Mouse (Mus musculus) forebrain, embryonic 12.5 days (tissue): Measurements from ENCODE around the gene Hmga1. TPM values are rescaled to one million over a fixed set of nuclear protein-coding genes. Genes with fewer than 3 reads are reported as not detected.

Source experiments
- ATAC-seq: fragments of 200-750 bp; cut with Nextera tagmentation; 2 replicates; pipeline ENCODE4 v1.8.0; 2017; ENCODE audit warnings: moderate TSS enrichment; ENCODE audit not compliant: low FRiP score
- H3K27ac ChIP-seq: fragments of 300-500 bp; sonication (generic); 2 replicates; pipeline ENCODE4 v1.5.1; 2016; ENCODE audit warnings: mild to moderate bottlenecking
- H3K27me3 ChIP-seq: fragments of 300-500 bp; sonication (generic); 2 replicates; pipeline ENCODE4 v1.6.1; 2016; ENCODE audit warnings: mild to moderate bottlenecking
- H3K36me3 ChIP-seq: fragments of 300-500 bp; sonication (generic); replicated peaks from 2 replicates; pipeline ENCODE4 v1.6.1; 2016; ENCODE audit warnings: mild to moderate bottlenecking
- H3K4me1 ChIP-seq: fragments of 300-500 bp; sonication (generic); 2 replicates; pipeline ENCODE4 v1.6.1; 2016
- H3K4me2 ChIP-seq: fragments of 300-500 bp; sonication (generic); 2 replicates; pipeline ENCODE4 v1.6.1; 2016; ENCODE audit warnings: mild to moderate bottlenecking, moderate library complexity
- H3K4me3 ChIP-seq: fragments of 300-500 bp; sonication (generic); replicated peaks from 2 replicates; pipeline ENCODE4 v1.5.1; 2016; ENCODE audit warnings: mild to moderate bottlenecking
- H3K9ac ChIP-seq: fragments of 300-500 bp; sonication (generic); 2 replicates; pipeline ENCODE4 v1.6.1; 2016; ENCODE audit warnings: mild to moderate bottlenecking
- H3K9me3 ChIP-seq: fragments of 300-500 bp; sonication (generic); 2 replicates; pipeline ENCODE4 v1.6.1; 2016
- WGBS: fragments of 180-500 bp; shearing (Covaris S2); methylation state at CpG from one replicate; pipeline ENCODE4 v1.1.7; 2016; 5-methylcytosine and 5-hydroxymethylcytosine counted together
- polyA plus RNA-seq: library from polyadenylated mRNA; unstranded; fragments of >200 nt; fragmentation: Nextera tagmentation; extraction: Ambion mirVana; gene quantifications from 2 replicates; pipeline ENCODE4 v1.2.1, GENCODE M21; 2016

Gene Hmga1
- polyA plus RNA-seq, 1 experiment from 2014 or later: 214 TPM

DNA sequence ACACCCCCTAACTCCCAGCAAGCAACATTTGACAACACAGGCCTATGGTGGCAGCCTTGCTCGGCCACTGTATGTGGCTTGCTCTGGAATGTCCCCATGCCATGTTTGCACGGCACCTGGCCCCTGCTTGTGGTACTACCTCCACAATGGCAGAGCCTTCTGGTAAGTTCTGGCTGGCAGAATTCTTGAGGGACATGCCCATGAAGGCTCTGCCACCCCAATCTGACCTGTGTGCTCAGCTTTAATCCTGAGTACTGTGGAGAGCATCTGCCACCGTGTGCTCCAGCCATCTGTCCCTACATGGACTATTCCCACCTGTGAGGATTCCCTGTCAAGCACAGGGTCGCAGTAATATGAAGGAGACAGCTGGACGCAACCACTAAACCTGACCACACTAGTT is 44.6 kb downstream of the Hmga1 start:
- no peaks in the 10 kb centered on the region for H3K9me3 ChIP-seq
- WGBS: 82% methylated on average over 5 of the region's 5 CpGs
- no peak overlapping the region for H3K27ac ChIP-seq
- H3K4me2 ChIP-seq: no peak overlapping the region
- peaks cover 12% of the 10 kb centered on the region for H3K36me3 ChIP-seq
- ATAC-seq: no peak
- H3K9ac ChIP-seq: no peak overlapping the region
- no peak overlapping the region for H3K4me3 ChIP-seq
- H3K27me3 ChIP-seq: no peaks in the 10 kb centered on the region
- H3K4me1 ChIP-seq: peaks cover 36% of the 10 kb centered on the region

DNA sequence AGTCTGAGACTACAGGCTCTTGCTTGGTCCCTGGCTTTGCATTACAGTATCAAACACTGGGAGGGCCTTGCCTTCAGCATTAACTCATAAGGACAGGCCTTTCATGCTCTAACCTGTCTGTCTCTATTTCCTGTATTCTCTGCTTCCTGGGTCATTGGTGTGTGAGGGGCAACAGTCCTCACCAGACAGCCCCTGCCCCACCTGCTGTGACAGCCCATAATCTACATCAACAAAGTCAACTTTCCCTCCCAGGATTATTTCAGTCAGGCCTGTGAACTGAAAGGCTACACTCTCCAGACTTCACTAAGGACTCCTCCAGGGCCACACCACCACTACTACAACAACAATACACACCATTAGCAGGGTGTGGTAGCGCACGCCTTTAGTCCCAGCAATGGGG is 46.7 kb downstream of the Hmga1 start:
- Histone ChIP-seq H3K9me3 (no peaks in the 10 kb centered on the region), H3K4me1 (peaks cover 44% of the 10 kb centered on the region), H3K4me2 (no peak overlapping the region), H3K9ac (no peak overlapping the region), H3K27me3 (no peaks in the 10 kb centered on the region), H3K27ac (no peak overlapping the region), H3K36me3 (peaks cover 3% of the 10 kb centered on the region), H3K4me3 (no peak overlapping the region)
- WGBS: 93% methylated on average over 2 of the region's 2 CpGs
- ATAC-seq: no peak

DNA sequence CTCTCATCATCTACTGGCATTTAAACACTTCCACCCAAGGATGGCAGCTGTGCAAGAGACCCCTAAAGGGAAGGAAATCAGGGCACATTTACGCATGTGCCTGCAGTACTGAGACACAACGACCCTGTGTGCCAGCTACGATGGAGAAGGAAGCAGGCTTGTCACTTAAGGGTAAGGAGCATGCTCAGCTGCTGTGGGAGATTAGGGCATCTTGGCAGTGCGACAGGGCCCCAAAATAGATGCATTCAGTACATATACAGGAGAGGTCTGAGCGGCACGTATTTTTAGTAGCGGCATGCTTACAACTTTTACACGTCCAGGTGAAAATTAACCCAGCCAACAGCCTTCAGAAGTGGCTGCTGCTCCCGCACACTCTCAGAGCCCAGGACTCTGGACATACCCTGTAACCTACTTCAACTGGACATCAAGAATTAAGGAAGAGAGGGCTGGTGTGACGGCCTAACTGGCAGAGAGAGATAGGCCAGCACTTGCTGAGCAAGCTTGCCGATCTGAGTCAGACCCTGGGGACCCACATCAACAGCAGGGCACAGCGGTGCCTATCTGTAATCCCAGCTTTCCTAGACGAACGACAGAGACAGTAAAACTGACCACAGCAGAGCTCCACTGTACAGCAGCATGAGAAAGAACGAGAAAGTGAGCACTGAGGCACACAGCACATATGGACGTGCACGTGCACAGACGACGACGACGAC is 47.4 kb downstream of the Hmga1 start:
- ATAC-seq: no peak
- H3K4me2 ChIP-seq: no peak overlapping the region
- no peak overlapping the region for H3K27ac ChIP-seq
- no peak overlapping the region for H3K9ac ChIP-seq
- peaks cover 7% of the 10 kb centered on the region for H3K36me3 ChIP-seq
- no peak overlapping the region for H3K4me3 ChIP-seq
- 87% methylated on average over 21 of the region's 21 CpGs for WGBS
- H3K4me1 ChIP-seq: peaks cover 44% of the 10 kb centered on the region
- no peaks in the 10 kb centered on the region for H3K27me3 ChIP-seq
- H3K9me3 ChIP-seq: no peaks in the 10 kb centered on the region

- Histone ChIP-seq H3K27ac (no peak overlapping the region), H3K36me3 (peaks cover 13% of the 10 kb centered on the region), H3K9ac (no peak overlapping the region), H3K9me3 (no peaks in the 10 kb centered on the region), H3K4me3 (no peak overlapping the region), H3K4me2 (no peak overlapping the region), H3K27me3 (no peaks in the 10 kb centered on the region), H3K4me1 (peaks cover 27% of the 10 kb centered on the region)
- no peak for ATAC-seq
- WGBS: 92% methylated on average over 7 of the region's 7 CpGs
Observed at GRCm38 (mm10) chr17:27609576-27609975, 53.3 kb downstream of the Hmga1 start.

DNA sequence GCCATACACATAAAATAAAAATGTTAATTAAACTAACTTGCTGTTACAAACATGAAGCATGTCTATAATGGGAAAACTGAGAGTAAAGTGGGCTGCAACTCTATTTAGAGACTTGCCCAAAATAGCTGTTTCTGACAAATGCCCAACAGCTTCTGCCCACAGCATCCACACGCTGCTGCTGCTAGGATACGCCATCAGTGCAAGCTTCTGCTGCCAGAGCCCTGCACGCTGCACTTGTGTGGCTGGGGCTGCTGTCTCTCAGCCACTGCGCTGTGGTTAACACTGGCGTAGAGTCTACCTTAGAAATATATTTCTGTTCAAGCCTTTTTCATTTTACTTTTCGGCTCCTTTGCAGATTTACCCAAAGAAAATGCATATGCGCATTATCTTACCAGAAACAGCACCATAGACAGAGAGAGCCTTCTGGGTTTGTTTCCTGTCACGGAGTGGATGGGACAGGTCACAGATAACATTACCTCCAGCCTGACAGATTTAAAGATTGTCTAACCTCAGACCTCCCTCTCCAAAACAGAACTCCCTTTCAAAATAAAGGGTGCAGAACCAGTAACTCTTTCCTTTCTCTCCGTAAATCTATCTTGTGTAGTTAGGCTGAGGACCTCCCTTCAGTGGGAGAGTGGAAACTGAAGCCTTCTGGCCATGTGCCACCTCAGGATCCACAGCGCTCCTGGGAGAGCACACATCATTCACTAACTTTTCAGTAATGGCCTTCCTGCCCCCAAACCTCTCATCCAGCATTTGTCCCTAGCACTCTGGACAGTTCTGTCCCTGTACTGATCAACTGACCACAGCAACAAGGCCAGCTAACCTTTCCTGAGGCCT is 54.6 kb downstream of the Hmga1 start:
- Histone ChIP-seq H3K9ac (no peak overlapping the region), H3K27ac (no peak overlapping the region)

GRCm38 (mm10) chr17:27611519-27611884 is 55.2 kb downstream of the Hmga1 start:
- no peak for ATAC-seq
- 80% methylated on average over 3 of the region's 3 CpGs for WGBS
- Histone ChIP-seq H3K27me3 (no peaks in the 10 kb centered on the region), H3K4me3 (no peak overlapping the region), H3K4me1 (peaks cover 26% of the 10 kb centered on the region), H3K9me3 (no peaks in the 10 kb centered on the region), H3K9ac (no peak overlapping the region), H3K36me3 (peaks cover 14% of the 10 kb centered on the region), H3K27ac (no peak overlapping the region), H3K4me2 (no peak overlapping the region)

More for the DNA sequence above, 54.6 kb downstream of the Hmga1 start:
- 90% methylated on average over 10 of the region's 10 CpGs for WGBS
- no peaks in the 10 kb centered on the region for H3K27me3 ChIP-seq
- no peak for ATAC-seq
- peaks cover 32% of the 10 kb centered on the region for H3K4me1 ChIP-seq
- no peak overlapping the region for H3K4me2 ChIP-seq
- H3K9me3 ChIP-seq: no peaks in the 10 kb centered on the region
- peaks cover 13% of the 10 kb centered on the region for H3K36me3 ChIP-seq
- no peak overlapping the region for H3K4me3 ChIP-seq

GRCm38 (mm10) chr17:27611994-27612393 is 55.7 kb downstream of the Hmga1 start:
- Histone ChIP-seq H3K4me3 (no peak overlapping the region), H3K9me3 (no peaks in the 10 kb centered on the region), H3K36me3 (peaks cover 19% of the 10 kb centered on the region), H3K27me3 (no peaks in the 10 kb centered on the region), H3K4me2 (no peak overlapping the region), H3K9ac (no peak overlapping the region), H3K27ac (no peak overlapping the region), H3K4me1 (peaks cover 24% of the 10 kb centered on the region)
- WGBS: 83% methylated on average over 5 of the region's 5 CpGs
- ATAC-seq: no peak

DNA sequence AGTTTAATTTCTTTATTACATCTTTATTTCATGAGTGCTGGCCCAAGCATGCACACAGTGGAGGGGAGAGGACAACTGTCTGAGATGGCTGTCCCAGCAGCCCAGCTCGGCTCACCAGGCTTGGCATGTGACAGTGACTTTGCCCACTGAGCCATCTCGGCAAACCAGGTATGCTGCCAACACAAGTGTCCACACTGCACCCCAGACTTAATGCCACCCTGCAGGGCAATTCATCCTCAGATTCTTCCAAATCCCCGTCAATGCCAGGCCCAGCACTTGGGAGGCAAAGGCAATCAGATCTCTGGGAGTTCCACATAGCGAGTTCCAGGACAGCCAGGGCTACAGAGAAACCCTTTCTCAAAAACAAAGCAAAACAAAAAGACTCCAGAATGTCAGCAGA is 56.7 kb downstream of the Hmga1 start:
- Histone ChIP-seq H3K9ac (no peak overlapping the region), H3K9me3 (0 out of 2 replicates have a peak, but pooled peaks cover 2% of the 10 kb centered on the region), H3K27ac (no peak overlapping the region), H3K4me2 (no peak overlapping the region), H3K4me1 (peaks cover 24% of the 10 kb centered on the region), H3K27me3 (no peaks in the 10 kb centered on the region), H3K36me3 (peaks cover 27% of the 10 kb centered on the region), H3K4me3 (no peak overlapping the region)
- ATAC-seq: no peak
- 86% methylated on average over 4 of the region's 4 CpGs for WGBS

Other genes starting within 250 kb of the Hmga1 start
- 2.4 TPM in 2 replicates for gene Grm4, start 35.1 kb upstream of the Hmga1 start, polyA plus RNA-seq
- gene AI413582, start 9.3 kb downstream of the Hmga1 start, polyA plus RNA-seq: 14.0 and 16.6 TPM in 2 replicates
- 170 and 178 TPM in 2 replicates for gene Nudt3, start 67.0 kb downstream of the Hmga1 start, polyA plus RNA-seq
- not detected in 2 replicates for gene RPS10-NUDT3, start 78.7 kb downstream of the Hmga1 start, polyA plus RNA-seq
- gene Rps10, start 80.2 kb downstream of the Hmga1 start, polyA plus RNA-seq: 699 and 734 TPM in 2 replicates
- gene Pacsin1, start 99.0 kb downstream of the Hmga1 start, polyA plus RNA-seq: 9.0 and 12.7 TPM in 2 replicates
- 0.37 TPM in 1 of 2 replicates, not detected in the other for gene Spdef, start 172.5 kb downstream of the Hmga1 start, polyA plus RNA-seq